Mouse (Mus musculus): Measurements from ENCODE around the gene Gm10428.
"Not testable (repeated sequence)": the region's sequence is repeated elsewhere in the genome, so short reads cannot be mapped to it uniquely, and the experiment has no call there.

Gene Gm10428

DNA sequence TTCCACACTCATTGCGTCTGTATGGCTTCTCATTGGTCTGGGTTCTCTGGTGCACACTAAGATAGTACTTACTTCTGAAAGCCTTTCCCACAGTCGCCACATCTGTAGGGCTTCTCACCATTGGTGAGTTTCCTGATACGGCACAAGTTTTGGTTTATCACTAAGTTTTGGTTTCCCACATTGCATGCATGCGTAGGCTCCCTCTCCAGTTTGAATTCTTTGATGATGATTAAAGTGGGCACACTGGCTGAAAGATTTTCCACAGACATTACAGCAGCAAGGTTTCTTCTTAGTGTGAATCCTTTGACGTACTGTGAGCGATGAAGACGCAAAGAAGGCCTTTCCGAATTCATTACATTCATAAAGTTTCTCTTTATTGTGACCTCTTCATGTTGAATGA, at the start of gene Gm10428:
TSS of gene Gm10428 (plus strand) at position 321 of the 400 bp plus-strand sequence.
- in situ Hi-C loops (cut with MboI; ENCODE audit: unreplicated experiment in 2 of 2) = no loop called here

DNA sequence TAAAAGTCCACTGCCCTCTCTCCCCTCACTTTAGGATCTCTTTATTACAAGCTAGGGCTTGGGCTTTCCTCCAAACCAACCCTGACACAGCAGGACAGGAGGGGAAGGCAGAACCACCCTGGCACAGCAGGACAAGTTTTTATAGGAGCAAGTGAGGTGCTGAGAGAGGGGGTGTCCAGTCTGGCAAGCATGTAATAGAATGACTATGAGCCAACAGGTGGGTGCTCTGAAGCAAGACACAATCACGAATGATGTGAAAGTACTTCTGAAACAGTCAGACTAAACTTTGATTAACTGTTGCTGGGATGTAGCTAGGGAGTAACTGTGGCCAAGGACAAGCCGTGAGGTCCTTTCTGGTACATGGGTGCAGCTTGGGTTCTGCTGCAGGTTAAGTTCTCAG, 46.8 kb upstream of the Gm10428 start:
- in situ Hi-C loops (cut with MboI; ENCODE audit: unreplicated experiment in 2 of 2) = no loop called here

DNA sequence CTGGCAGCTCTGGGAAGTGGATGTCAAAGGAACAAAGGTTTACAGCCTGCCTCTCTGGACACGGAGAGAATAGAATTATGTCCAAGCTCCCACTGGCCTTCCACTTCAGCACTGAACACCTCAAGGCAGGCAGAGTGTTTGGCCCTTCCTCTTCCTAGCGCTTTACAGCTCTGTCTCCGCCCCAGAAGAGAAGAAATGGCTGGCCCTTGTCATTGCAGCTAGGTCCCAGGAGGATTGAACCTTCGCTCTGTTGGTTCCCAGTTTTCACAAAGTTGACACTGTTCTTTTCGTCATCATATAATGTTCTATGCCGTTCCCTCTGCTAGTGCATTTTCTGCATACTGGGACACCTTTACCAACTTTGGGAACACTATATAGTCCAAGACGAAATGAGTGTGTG, 44.6 kb upstream of the Gm10428 start:
- in situ Hi-C loops (cut with MboI; ENCODE audit: unreplicated experiment in 2 of 2) = no loop called here

- in situ Hi-C loops (cut with MboI; ENCODE audit: unreplicated experiment in 2 of 2) = no loop called here
These were observed 42.2 kb upstream of the Gm10428 start for GRCm38 (mm10) chr11:62710657-62711056.

DNA sequence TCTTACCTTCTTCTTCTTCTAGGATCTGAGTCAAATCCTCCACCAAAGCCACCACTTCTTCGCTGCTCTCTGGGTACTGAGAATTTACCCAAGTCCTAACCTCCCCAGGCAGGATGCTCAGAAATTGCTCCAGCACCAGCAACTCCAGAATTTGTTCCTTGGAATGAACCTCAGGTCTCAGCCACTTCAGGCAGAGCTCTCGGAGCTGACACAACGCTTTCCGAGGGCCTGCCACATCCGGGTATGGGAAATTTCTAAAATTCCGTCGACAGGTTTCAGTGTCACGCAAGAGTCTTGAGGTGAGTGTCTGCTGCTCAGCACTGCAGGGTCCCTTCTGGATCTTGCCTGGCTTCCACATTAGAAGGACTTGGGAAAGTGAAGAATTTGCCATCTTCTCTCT, 24.6 kb upstream of the Gm10428 start:
- in situ Hi-C loops (cut with MboI; ENCODE audit: unreplicated experiment in 2 of 2) = no loop called here

GRCm38 (mm10) chr11:62731311-62732021, 21.4 kb upstream of the Gm10428 start, which contains the start of gene Zfp287:
Zfp287 (minus strand) TSS chr11:62731905.
- in situ Hi-C loops (cut with MboI; ENCODE audit: unreplicated experiment in 2 of 2) = no loop called here

DNA sequence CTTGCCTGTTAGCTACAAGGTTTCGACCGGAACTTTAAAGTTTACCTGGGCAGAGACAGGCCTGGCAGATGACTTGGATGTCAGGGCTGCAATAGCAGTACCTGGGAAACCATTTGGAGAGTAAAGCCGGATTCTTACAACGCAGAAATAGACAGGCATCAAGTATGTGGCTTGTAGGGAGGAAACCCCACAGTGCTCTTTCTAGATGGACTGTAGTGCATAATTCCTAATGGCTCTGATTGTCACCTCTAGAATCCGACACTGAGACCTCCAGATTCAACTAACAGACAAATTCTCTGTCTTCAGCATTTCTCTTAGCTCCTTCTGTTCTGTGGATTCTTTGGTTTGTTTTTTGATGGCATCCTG, 20.9 kb upstream of the Gm10428 start:
- in situ Hi-C loops (cut with MboI; ENCODE audit: unreplicated experiment in 2 of 2) = no loop called here

- in situ Hi-C loops (cut with MboI; ENCODE audit: unreplicated experiment in 2 of 2) = no loop called here
These were observed 20.2 kb upstream of the Gm10428 start for GRCm38 (mm10) chr11:62732665-62733064.

GRCm38 (mm10) chr11:62741186-62741585, 11.7 kb upstream of the Gm10428 start:
- in situ Hi-C loops (cut with MboI; ENCODE audit: unreplicated experiment in 2 of 2) = loop anchor here (5.0 kb wide), 2 partner anchors 391 to 396 kb away; no protein-coding TSS in a partner anchor

DNA sequence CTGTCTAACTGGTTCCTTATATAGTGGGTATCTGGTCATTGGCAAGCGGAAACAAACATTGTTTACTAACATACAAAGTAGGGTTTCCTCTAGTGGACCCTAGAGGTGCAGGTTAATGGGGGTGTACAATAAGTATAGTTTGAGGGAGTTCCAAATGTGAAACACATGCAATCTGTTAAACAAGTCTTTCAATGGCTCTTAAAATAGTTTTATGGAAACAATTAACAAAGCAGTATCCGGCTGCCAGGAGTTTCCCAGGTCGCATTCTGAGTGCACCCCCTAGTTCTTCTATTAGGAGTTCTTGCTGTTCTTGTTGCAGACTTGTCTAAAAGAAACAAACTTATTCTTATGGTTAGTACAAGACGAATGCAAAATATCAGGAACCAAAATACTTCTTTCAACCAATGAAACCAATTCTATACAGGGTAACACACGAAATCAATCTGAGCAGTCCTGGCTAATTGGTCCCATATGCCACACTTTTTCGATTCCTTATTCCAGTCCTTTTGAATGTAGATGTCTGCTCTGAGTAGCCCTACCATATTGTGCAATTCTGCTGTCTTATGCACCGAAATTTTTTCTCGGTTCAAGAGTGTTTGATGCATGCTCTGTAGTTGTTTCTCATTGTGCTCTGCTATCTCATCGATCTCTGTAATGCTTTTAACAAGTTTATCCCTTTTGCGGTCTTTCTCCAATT, 10.5 kb upstream of the Gm10428 start:
- in situ Hi-C loops (cut with MboI; ENCODE audit: unreplicated experiment in 2 of 2) = loop anchor here (5.0 kb wide), 2 partner anchors 390 to 395 kb away; no protein-coding TSS in a partner anchor

DNA sequence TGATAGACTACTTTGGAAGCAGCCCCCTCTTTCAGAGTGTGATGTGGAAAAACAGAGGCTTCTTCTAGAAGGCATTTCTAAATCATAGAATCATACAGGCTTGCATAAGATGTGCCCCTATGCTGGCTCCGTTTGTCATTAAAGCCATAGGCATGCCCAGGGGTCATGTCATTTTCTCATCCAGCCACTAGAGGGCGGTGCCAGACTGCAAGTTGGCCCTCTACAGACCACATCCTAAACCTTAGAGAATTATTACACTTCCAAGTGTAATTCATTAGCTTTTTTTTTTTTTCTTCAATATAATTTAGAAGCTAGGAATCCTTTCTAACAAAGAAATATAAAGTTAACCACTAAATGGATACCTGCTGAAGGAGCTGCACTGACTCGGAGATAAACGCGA, 8.8 kb upstream of the Gm10428 start:
- in situ Hi-C loops (cut with MboI; ENCODE audit: unreplicated experiment in 2 of 2) = loop anchor here (5.0 kb wide), 2 partner anchors 388 to 393 kb away; no protein-coding TSS in a partner anchor

DNA sequence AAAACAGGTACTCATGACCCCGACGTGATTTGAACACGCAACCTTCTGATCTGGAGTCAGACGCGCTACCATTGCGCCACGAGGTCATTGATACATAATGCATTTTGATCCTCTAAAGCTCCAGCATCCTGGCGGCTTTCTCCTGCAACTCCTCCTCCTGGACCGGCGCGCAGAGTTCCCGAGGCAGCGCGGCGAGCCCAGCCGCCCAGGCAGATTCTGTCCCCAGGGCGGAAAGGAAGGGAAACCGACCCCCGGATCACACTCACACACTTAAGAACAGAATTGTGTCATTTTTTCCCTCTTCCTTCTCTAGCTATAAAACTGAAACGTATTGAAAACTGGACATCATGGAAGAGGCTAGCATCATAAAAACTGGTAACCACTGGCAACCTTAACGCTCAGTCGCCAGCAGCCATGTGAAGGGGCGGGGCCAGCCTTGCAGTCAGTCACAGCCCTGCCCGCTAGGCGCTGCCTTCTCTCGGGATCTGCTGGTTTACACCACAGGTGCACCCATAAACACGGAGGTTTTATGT, 6.8 kb upstream of the Gm10428 start:
- in situ Hi-C loops (cut with MboI; ENCODE audit: unreplicated experiment in 2 of 2) = no loop called here

- in situ Hi-C loops (cut with MboI; ENCODE audit: unreplicated experiment in 2 of 2) = no loop called here
These were observed 5.7 kb upstream of the Gm10428 start for GRCm38 (mm10) chr11:62747227-62747626.

- in situ Hi-C loops (cut with MboI; ENCODE audit: unreplicated experiment in 2 of 2) = no loop called here
These were observed 4.8 kb upstream of the Gm10428 start for GRCm38 (mm10) chr11:62748062-62748461.

- in situ Hi-C loops (cut with MboI; ENCODE audit: unreplicated experiment in 2 of 2) = not testable (repeated sequence)
These were observed 3.5 kb upstream of the Gm10428 start for GRCm38 (mm10) chr11:62749445-62749844.

- in situ Hi-C loops (cut with MboI; ENCODE audit: unreplicated experiment in 2 of 2) = no loop called here
These were observed 709 bp upstream of the Gm10428 start for GRCm38 (mm10) chr11:62752191-62752590.

DNA sequence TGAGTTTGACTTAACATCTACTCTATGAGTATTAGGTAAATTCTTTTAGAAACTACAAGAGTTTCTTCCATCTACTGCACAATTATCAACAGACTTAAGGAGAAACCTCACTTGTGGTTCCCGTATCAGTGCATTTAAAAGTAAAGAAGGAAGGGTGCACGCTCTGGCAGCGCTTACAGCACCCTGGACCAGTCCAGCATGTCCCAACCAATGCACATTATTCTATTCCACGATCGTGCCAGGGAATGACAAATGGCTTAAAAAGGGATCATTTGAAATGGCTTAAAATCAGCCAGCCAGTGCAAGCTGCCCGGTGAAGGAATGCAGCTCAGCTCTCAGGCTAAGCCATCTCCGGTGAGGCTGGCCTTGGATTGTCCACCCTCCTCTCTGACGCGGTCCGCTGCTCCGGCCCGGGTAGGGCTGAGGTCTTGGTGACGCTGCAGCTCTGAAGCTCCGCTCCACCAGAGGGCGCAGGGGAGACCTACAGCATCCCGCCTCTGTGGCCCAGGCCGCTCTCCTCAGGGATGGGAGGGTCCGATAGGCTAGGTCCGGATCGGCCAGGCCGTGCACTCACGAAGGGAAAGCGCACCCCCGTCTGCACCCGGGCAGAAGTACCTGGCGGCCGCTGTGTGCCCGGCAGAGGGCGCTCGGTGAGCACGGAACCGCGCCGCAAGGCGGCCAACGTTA, 3.7 kb downstream of the Gm10428 start:
- in situ Hi-C loops (cut with MboI; ENCODE audit: unreplicated experiment in 2 of 2) = loop anchor here in 1 of 2 experiments (5.0 kb wide), 1 partner anchor 96 kb away; no protein-coding TSS in a partner anchor

- in situ Hi-C loops (cut with MboI; ENCODE audit: unreplicated experiment in 2 of 2) = loop anchor here in 1 of 2 experiments (5.0 kb wide), 1 partner anchor 95 kb away; no protein-coding TSS in a partner anchor
These were observed 4.2 kb downstream of the Gm10428 start for GRCm38 (mm10) chr11:62757143-62757507.

DNA sequence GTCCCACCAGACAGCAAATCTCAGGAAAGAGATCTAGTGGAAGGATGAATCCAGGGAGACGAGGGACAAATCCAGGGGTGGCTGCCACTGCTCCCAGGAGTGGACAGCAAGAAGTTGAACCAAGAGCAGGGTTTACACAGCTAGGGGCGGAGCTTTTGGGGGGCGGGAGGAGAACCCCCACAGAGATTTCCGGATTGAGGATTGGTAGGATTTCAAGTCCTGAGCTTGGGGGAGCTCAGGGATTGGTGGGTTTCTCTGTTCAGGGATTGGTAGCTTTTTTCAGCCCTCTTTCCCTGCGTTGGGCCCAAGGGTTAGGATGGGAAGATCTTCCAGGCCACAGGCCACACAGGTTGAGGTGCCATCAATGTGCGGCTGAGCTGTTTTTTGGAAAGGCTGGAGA, 5.0 kb downstream of the Gm10428 start:
- in situ Hi-C loops (cut with MboI; ENCODE audit: unreplicated experiment in 2 of 2) = loop anchor here in 1 of 2 experiments (5.0 kb wide), 1 partner anchor 94 kb away; no protein-coding TSS in a partner anchor

DNA sequence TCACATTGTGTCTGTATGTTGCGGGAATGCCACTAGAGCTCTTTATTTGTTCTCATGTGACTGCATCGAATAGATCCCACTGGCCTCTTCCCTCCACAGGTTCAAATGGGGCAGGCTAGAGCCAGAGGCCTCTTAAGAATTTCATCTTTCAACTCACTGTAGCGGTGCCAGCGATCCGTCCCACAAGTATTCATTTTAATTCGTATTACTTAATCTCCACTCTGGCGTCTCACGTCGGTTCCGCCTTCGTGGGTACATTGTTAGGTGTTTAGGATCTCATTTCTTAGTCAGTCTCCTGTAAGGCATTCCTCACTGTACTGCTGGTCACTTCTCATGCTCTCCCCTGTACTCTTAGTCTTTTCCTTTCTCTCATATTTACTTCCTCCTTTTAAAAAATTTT, 5.6 kb downstream of the Gm10428 start:
- in situ Hi-C loops (cut with MboI; ENCODE audit: unreplicated experiment in 2 of 2) = loop anchor here in 1 of 2 experiments (5.0 kb wide), 1 partner anchor 94 kb away; no protein-coding TSS in a partner anchor

Measured in v-Abl transformed pro-B cells (cell line).